Mouse (Mus musculus): ENCODE data around the gene Gm42742. TPM values are rescaled to one million over a fixed set of nuclear protein-coding genes. Genes with fewer than 3 reads are reported as not detected.

The Gm42742 gene
- polyA plus RNA-seq, 1 experiment from 2014 or later: 53.8 TPM

GRCm38 (mm10) chr7:126965568-126965967, 55.3 kb downstream of the Gm42742 start:
- H3K27ac ChIP-seq: no peak overlapping the region
- no peak overlapping the region for H3K4me2 ChIP-seq (ENCODE audit: low read length)
- ATAC-seq (replicated peaks; ENCODE audit: low FRiP score, low read depth): no peak
- no peaks in the 10 kb centered on the region for H3K9me3 ChIP-seq (replicated peaks; ENCODE audit: low read length)
- no peak for TF ChIP-seq CTCF (IDR thresholded peaks at IDR 0.05; ENCODE audit: low read depth)
- no peak overlapping the region for H3K4me3 ChIP-seq (replicated peaks; ENCODE audit: low read depth, low read length)
- H3K9ac ChIP-seq (ENCODE audit: low read depth, low read length): no peak overlapping the region
- H3K4me1 ChIP-seq (replicated peaks; ENCODE audit: insufficient read depth, low read length): no peaks in the 10 kb centered on the region
- no peak for DNase-seq (ENCODE audit: low spot score)
- no peaks in the 10 kb centered on the region for H3K36me3 ChIP-seq (ENCODE audit: insufficient read depth, low read length)
- WGBS: 60% methylated on average over 3 of the region's 3 CpGs
- no peaks in the 10 kb centered on the region for H3K27me3 ChIP-seq (ENCODE audit: insufficient read depth, low read length)

Small RNAs within 50 kb of the gene (microRNA-seq; reads per million reads assigned to microRNA genes)
- gene Gm44343: not detected

Other genes with a start within 250 kb of the Gm42742 start
- gene Ypel3, start 244.1 kb downstream of the Gm42742 start, polyA plus RNA-seq (2015; fragmentation: Nextera tagmentation; extraction: Ambion mirVana): 158 and 188 TPM in 2 replicates
- gene Tbx6, start 239.6 kb downstream of the Gm42742 start, polyA plus RNA-seq (2015; fragmentation: Nextera tagmentation; extraction: Ambion mirVana): 0.21 and 0.26 TPM in 2 replicates
- gene Ppp4c, start 228.6 kb downstream of the Gm42742 start, polyA plus RNA-seq (2015; fragmentation: Nextera tagmentation; extraction: Ambion mirVana): 189 and 192 TPM in 2 replicates
- gene Fam57b, start 223.4 kb downstream of the Gm42742 start, polyA plus RNA-seq (2015; fragmentation: Nextera tagmentation; extraction: Ambion mirVana): 0.11 and 0.14 TPM in 2 replicates
- gene 4930451I11Rik, start 189.5 kb downstream of the Gm42742 start, polyA plus RNA-seq (2015; fragmentation: Nextera tagmentation; extraction: Ambion mirVana): 0.37 TPM in 1 of 2 replicates, not detected in the other
- gene Doc2a, start 173.7 kb downstream of the Gm42742 start, polyA plus RNA-seq (2015; fragmentation: Nextera tagmentation; extraction: Ambion mirVana): 7.6 and 7.7 TPM in 2 replicates
- gene Hirip3, start 159.1 kb downstream of the Gm42742 start, polyA plus RNA-seq (2015; fragmentation: Nextera tagmentation; extraction: Ambion mirVana): 16.3 and 20.5 TPM in 2 replicates
- gene Ino80e, start 158.7 kb downstream of the Gm42742 start, polyA plus RNA-seq (2015; fragmentation: Nextera tagmentation; extraction: Ambion mirVana): 67.1 and 68.7 TPM in 2 replicates
- 26.2 and 30.0 TPM in 2 replicates for gene Taok2, start 136.4 kb downstream of the Gm42742 start, polyA plus RNA-seq (2015; fragmentation: Nextera tagmentation; extraction: Ambion mirVana)
- 48.6 and 51.9 TPM in 2 replicates for gene Tmem219, start 98.2 kb downstream of the Gm42742 start, polyA plus RNA-seq (2015; fragmentation: Nextera tagmentation; extraction: Ambion mirVana)
- 15.7 and 17.3 TPM in 2 replicates for gene Kctd13, start 92.2 kb downstream of the Gm42742 start, polyA plus RNA-seq (2015; fragmentation: Nextera tagmentation; extraction: Ambion mirVana)
- gene Asphd1, start 71.5 kb downstream of the Gm42742 start, polyA plus RNA-seq (2015; fragmentation: Nextera tagmentation; extraction: Ambion mirVana): 0.13 TPM in 1 of 2 replicates, not detected in the other
- gene Sez6l2, start 70.5 kb downstream of the Gm42742 start, polyA plus RNA-seq (2015; fragmentation: Nextera tagmentation; extraction: Ambion mirVana): 1.2 and 1.7 TPM in 2 replicates
- 118 and 120 TPM in 2 replicates for gene Cdipt, start 45.2 kb downstream of the Gm42742 start, polyA plus RNA-seq (2015; fragmentation: Nextera tagmentation; extraction: Ambion mirVana)
- 1.6 and 2.8 TPM in 2 replicates for gene Cdiptos, start 45.0 kb downstream of the Gm42742 start, polyA plus RNA-seq (2015; fragmentation: Nextera tagmentation; extraction: Ambion mirVana)
- 27.5 and 28.9 TPM in 2 replicates for gene Mvp, start 6.5 kb downstream of the Gm42742 start, polyA plus RNA-seq (2015; fragmentation: Nextera tagmentation; extraction: Ambion mirVana)
- 0.21 and 0.65 TPM in 2 replicates for gene Pagr1b, start 4.6 kb downstream of the Gm42742 start, polyA plus RNA-seq (2015; fragmentation: Nextera tagmentation; extraction: Ambion mirVana)
- 19.4 and 25.0 TPM in 2 replicates for gene Pagr1a, start 3.7 kb downstream of the Gm42742 start, polyA plus RNA-seq (2015; fragmentation: Nextera tagmentation; extraction: Ambion mirVana)
- 2.5 and 2.7 TPM in 2 replicates for gene Prrt2, start 114 bp upstream of the Gm42742 start, polyA plus RNA-seq (2015; fragmentation: Nextera tagmentation; extraction: Ambion mirVana)
- gene Maz, start 5.9 kb upstream of the Gm42742 start, polyA plus RNA-seq (2015; fragmentation: Nextera tagmentation; extraction: Ambion mirVana): 50.3 and 58.7 TPM in 2 replicates
- gene Kif22, start 21.4 kb upstream of the Gm42742 start, polyA plus RNA-seq (2015; fragmentation: Nextera tagmentation; extraction: Ambion mirVana): 51.7 and 57.2 TPM in 2 replicates
- not detected in 2 replicates for gene Zg16, start 66.2 kb upstream of the Gm42742 start, polyA plus RNA-seq (2015; fragmentation: Nextera tagmentation; extraction: Ambion mirVana)
- 4.0 and 4.3 TPM in 2 replicates for gene AI467606, start 70.3 kb upstream of the Gm42742 start, polyA plus RNA-seq (2015; fragmentation: Nextera tagmentation; extraction: Ambion mirVana)
- 37.4 and 43.7 TPM in 2 replicates for gene Qprt, start 101.1 kb upstream of the Gm42742 start, polyA plus RNA-seq (2015; fragmentation: Nextera tagmentation; extraction: Ambion mirVana)
- gene Spn, start 116.7 kb upstream of the Gm42742 start, polyA plus RNA-seq (2015; fragmentation: Nextera tagmentation; extraction: Ambion mirVana): 0.28 and 0.33 TPM in 2 replicates
- gene Cd2bp2, start 175.0 kb upstream of the Gm42742 start, polyA plus RNA-seq (2015; fragmentation: Nextera tagmentation; extraction: Ambion mirVana): 42.8 and 47.7 TPM in 2 replicates
- 14.9 and 16.9 TPM in 2 replicates for gene Tbc1d10b, start 187.4 kb upstream of the Gm42742 start, polyA plus RNA-seq (2015; fragmentation: Nextera tagmentation; extraction: Ambion mirVana)
- 2.9 and 4.7 TPM in 2 replicates for gene Mylpf, start 187.8 kb upstream of the Gm42742 start, polyA plus RNA-seq (2015; fragmentation: Nextera tagmentation; extraction: Ambion mirVana)
- 22.3 and 25.1 TPM in 2 replicates for gene Zfp553, start 212.0 kb upstream of the Gm42742 start, polyA plus RNA-seq (2015; fragmentation: Nextera tagmentation; extraction: Ambion mirVana)
- gene Sept1, start 212.0 kb upstream of the Gm42742 start, polyA plus RNA-seq (2015; fragmentation: Nextera tagmentation; extraction: Ambion mirVana): 16.7 and 20.5 TPM in 2 replicates
- 46.2 and 49.3 TPM in 2 replicates for gene Zfp771, start 223.2 kb upstream of the Gm42742 start, polyA plus RNA-seq (2015; fragmentation: Nextera tagmentation; extraction: Ambion mirVana)
- gene Dctpp1, start 239.6 kb upstream of the Gm42742 start, polyA plus RNA-seq (2015; fragmentation: Nextera tagmentation; extraction: Ambion mirVana): 146 and 157 TPM in 2 replicates

Data from kidney, postnatal 0 days (tissue).